Mouse (Mus musculus): ENCODE data around the gene Gys1.

DNA sequence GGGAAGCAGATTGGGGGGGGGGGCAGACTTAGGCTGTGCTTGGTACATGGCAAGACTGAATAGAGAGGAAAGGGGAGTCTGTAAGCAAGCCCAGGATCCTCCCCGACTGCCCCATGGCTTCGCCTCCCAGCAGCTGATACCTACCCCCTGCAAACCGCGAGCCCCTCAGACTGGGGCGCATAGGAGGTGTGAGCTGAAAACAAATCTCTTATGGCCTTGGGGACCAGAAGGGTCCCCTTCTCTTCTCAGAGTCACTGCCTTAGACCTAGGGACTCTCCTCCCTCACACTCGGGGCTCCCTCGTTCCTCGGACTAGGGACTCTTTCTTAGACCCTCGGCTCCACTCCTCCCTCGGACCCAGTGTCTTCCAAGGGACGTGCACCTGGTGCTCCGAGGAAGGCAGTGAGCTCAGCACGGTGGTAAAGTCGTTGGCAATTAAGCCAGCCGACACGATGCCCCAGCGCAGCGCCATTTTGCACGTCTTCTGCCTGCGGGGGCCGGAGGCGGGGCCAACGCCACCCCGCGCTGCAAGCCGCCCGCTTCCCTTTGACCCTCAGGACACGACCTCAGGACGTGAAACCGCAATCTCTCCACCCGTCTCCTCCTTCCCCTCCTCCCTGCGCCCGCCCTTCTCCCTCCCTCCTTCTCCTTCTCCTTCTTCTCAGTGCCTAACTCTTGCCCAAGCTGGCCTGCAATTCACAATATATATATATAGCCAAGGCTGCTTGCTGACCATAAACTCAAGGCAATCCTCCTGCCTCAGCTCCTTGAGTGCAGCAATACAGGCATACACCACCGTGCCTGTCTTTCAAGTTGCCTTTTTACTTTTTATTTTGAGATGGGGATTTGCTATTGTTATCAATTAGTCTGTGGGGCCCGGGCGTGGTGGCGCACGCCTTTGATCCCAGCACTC lies 53.9 kb downstream of the Gys1 start, which contains the start of gene Dhdh:
- TF ChIP-seq FLI1 (IDR thresholded peaks at IDR 0.05; ENCODE audit: low read length) = no peak
- no peak for TF ChIP-seq GATA1 (IDR thresholded peaks at IDR 0.05; ENCODE audit: borderline replicate concordance, low read length)

Measured in megakaryocyte, embryonic 14.5 days (primary cell).